Mouse (Mus musculus): ENCODE measurements around the gene Fmnl2. TPM values are rescaled to one million over a fixed set of nuclear protein-coding genes. Genes with fewer than 3 reads are reported as not detected.

Gene Fmnl2
- polyA plus RNA-seq, 1 experiment, result not detected

DNA sequence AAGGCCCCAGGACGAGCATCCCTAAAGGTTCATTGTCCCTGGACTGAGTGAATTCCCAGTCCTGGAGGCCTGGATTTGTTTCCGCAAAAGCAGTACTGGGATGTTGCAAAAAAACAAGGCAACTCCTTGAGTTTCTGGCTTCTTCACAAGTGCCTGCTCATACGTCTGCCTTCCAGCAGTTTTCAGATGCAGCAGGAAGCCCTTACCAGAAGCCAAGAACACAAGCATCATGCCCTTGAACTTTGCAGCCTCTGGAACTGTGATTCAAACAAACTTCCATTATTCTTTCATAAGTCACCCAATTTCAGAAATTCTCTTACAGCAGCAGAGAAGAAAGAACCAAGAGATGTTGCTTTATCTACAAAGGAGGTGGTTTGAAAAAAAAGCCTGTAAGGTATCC lies 21.9 kb upstream of the Fmnl2 start:
- H3K9me3 ChIP-seq (ENCODE audit: control insufficient read depth, low read length), result no peaks in the 10 kb centered on the region

DNA sequence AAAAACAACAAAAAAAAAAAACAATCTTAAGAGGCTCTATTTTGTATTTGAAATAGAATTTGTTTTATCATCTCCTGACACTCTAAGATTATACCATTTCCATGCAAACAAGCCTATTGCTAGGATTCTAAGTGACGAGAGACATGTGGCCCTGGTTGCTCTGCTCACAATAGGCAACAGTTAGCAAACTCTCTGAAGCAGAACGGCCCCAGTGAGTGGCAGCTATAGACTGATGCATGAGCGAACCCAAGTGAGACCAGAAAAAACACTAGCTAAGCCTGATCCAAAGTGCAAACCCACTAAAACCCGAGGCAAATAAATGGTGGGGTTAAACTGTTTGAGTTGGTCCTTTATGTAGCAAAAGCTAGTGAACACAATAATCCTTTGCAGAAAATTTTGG lies 18.6 kb upstream of the Fmnl2 start:
- TF ChIP-seq TAL1 (IDR thresholded peaks at IDR 0.05; ENCODE audit: low read length), result no peak
- no peak for TF ChIP-seq GATA1 (IDR thresholded peaks at IDR 0.05; ENCODE audit: low read length)
- no peak overlapping the region for H3K4me3 ChIP-seq (replicated peaks)
- H3K9me3 ChIP-seq (ENCODE audit: control insufficient read depth, low read length), result no peaks in the 10 kb centered on the region
- H3K36me3 ChIP-seq (ENCODE audit: control insufficient read depth), result no peaks in the 10 kb centered on the region
- no peaks in the 10 kb centered on the region for H3K27me3 ChIP-seq (ENCODE audit: control insufficient read depth)
- no peaks in the 10 kb centered on the region for H3K4me1 ChIP-seq (ENCODE audit: control insufficient read depth)

More for the DNA sequence above, 21.9 kb upstream of the Fmnl2 start:
- Histone ChIP-seq H3K36me3 (ENCODE audit: control insufficient read depth) (no peaks in the 10 kb centered on the region), H3K4me1 (ENCODE audit: control insufficient read depth) (no peaks in the 10 kb centered on the region), H3K27me3 (ENCODE audit: control insufficient read depth) (no peaks in the 10 kb centered on the region), H3K4me3 (replicated peaks) (no peak overlapping the region)
- TF ChIP-seq GATA1 (IDR thresholded peaks at IDR 0.05; ENCODE audit: low read length), result no peak
- TF ChIP-seq TAL1 (IDR thresholded peaks at IDR 0.05; ENCODE audit: low read length), result no peak

DNA sequence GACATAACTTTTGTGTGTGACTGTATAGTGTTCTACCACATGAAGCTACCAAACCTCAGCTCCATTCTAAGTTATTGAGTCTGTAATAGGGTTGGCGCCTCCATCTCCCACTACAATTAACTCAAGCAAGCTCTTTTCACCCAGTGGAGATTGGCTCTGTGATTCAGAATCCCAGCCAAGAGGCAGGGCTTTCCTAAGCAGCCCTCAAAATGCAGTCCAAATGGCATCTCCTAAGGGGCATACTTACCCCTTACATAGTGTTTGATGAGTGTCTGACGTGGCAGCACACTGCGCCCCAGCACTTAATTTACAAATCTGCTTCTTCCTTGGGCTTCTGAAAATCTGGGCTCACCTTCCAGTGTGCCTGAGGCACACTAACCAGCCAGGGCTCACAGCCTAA lies 17.8 kb upstream of the Fmnl2 start:
- no peak overlapping the region for H3K4me3 ChIP-seq (replicated peaks)
- H3K4me1 ChIP-seq (ENCODE audit: control insufficient read depth), result no peaks in the 10 kb centered on the region
- TF ChIP-seq TAL1 (IDR thresholded peaks at IDR 0.05; ENCODE audit: low read length) (no peak), GATA1 (IDR thresholded peaks at IDR 0.05; ENCODE audit: low read length) (no peak)
- H3K27me3 ChIP-seq (ENCODE audit: control insufficient read depth), result no peaks in the 10 kb centered on the region
- no peaks in the 10 kb centered on the region for H3K9me3 ChIP-seq (ENCODE audit: control insufficient read depth, low read length)
- H3K36me3 ChIP-seq (ENCODE audit: control insufficient read depth), result no peaks in the 10 kb centered on the region

DNA sequence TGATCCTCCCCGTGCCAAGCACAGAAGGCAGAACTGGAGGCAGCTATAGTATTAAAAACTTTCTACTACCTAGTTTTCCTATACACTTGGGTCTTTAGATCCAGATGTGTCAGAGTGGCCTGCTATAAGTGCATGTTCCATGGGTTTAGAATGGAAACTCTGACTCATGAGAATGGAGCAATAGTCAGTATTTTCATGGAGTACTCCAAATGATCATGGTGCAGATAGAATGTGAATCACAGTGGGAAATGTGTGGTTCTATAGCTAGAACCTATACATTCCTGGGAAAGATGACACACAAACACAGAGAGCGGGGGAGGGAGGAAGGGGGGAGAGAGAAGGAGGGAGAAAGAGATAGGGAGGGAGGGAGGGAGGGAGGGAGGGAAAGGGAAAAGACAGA lies 13.8 kb upstream of the Fmnl2 start:
- TF ChIP-seq GATA1 (IDR thresholded peaks at IDR 0.05; ENCODE audit: low read length), result no peak
- no peak for TF ChIP-seq TAL1 (IDR thresholded peaks at IDR 0.05; ENCODE audit: low read length)
- no peak overlapping the region for H3K4me3 ChIP-seq (replicated peaks)
- H3K9me3 ChIP-seq (ENCODE audit: control insufficient read depth, low read length), result no peaks in the 10 kb centered on the region
- H3K36me3 ChIP-seq (ENCODE audit: control insufficient read depth), result no peaks in the 10 kb centered on the region
- peaks cover 2% of the 10 kb centered on the region; the same call in 1 of the 2 replicates for H3K27me3 ChIP-seq (ENCODE audit: control insufficient read depth)
- no peaks in the 10 kb centered on the region for H3K4me1 ChIP-seq (ENCODE audit: control insufficient read depth)

DNA sequence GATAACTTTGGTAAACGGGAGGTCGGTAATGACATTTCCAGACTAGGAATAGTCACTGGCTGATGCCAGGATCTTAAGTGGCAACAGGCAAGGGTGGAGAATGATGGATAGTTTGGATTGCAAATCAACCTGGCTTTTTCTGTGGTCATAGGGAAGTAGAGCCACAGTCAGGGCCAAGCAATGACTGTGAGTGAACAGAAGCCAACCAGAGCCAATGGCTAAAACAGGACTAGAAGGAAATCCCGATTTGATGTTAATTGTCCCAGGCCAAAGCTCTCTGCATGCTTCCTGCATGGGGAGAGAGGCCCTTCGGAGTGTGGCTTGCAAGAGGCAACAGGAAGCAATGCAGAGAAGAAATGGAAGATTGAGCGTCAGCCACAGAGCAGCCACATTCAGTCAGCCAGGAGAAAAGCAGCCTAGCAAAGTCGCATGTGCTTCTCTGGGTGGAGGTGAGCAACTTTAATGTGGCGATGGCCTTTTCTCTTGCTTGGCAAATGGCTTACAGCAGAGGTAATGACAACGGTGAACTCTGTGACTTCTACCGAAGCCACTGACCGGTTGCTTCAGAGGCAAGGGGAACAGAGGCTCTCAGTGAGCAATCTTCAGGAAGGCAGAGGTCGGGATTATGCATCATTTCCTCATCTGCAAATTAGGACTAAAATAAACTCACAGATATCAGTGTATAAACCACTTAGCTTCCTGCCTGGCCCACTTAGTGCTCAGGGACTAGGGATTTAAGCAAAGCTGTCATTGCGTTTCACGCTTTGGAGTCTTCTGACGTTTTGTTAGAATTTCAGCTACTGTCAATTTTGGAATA lies 12.5 kb upstream of the Fmnl2 start:
- Histone ChIP-seq H3K9me3 (ENCODE audit: control insufficient read depth, low read length) (no peaks in the 10 kb centered on the region), H3K36me3 (ENCODE audit: control insufficient read depth) (no peaks in the 10 kb centered on the region), H3K4me1 (ENCODE audit: control insufficient read depth) (no peaks in the 10 kb centered on the region), H3K4me3 (replicated peaks) (no peak overlapping the region), H3K27me3 (ENCODE audit: control insufficient read depth) (peaks cover 2% of the 10 kb centered on the region; the same call in 1 of the 2 replicates)
- no peak for TF ChIP-seq GATA1 (IDR thresholded peaks at IDR 0.05; ENCODE audit: low read length)
- TF ChIP-seq TAL1 (IDR thresholded peaks at IDR 0.05; ENCODE audit: low read length), result no peak

DNA sequence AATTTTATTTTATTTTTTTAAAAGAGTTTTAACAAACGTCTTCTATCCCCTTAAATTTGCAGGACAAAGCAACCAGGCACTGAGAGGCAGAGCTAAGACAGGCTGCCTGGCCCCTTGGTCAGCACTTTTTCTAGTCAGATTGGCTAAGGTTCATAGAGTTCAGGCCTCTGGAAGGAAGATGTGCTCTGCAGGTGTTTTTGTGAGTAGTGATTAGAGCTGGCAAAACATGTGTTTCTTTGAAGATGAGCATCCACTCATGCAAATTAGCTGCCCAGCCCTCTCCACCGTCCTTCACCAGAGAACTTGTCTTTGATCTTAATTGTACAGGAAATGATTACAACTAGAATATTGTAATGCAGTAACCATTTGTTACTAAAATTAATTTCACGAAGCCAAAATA lies 11.2 kb upstream of the Fmnl2 start:
- peaks cover 2% of the 10 kb centered on the region; the same call in 1 of the 2 replicates for H3K27me3 ChIP-seq (ENCODE audit: control insufficient read depth)

DNA sequence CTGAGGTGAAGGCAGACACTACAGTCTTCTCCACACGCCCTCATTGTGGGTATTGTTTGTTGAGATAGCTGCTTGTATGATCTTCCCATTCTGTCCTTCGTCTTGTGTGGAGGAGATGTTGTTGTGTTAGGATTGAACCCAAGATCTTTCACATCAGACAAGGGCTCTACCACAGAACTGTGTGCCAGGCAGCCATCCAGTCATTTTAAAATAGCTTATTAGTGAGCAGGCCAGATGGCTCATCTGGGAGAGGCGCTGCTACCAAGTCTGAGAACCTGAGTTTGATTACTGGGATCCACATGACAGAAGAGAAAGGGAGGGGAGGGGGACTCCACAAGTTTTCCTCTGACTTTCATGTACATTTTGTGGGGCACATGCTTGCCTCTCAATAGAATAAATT lies 8.6 kb upstream of the Fmnl2 start:
- H3K4me1 ChIP-seq (ENCODE audit: control insufficient read depth), result no peaks in the 10 kb centered on the region
- no peaks in the 10 kb centered on the region for H3K36me3 ChIP-seq (ENCODE audit: control insufficient read depth)
- no peak overlapping the region for H3K4me3 ChIP-seq (replicated peaks)
- H3K27me3 ChIP-seq (ENCODE audit: control insufficient read depth), result peaks cover 2% of the 10 kb centered on the region; the same call in 1 of the 2 replicates
- H3K9me3 ChIP-seq (ENCODE audit: control insufficient read depth, low read length), result no peaks in the 10 kb centered on the region
- TF ChIP-seq TAL1 (IDR thresholded peaks at IDR 0.05; ENCODE audit: low read length) (no peak), GATA1 (IDR thresholded peaks at IDR 0.05; ENCODE audit: low read length) (no peak)

More for the DNA sequence above, 11.2 kb upstream of the Fmnl2 start:
- Histone ChIP-seq H3K9me3 (ENCODE audit: control insufficient read depth, low read length) (no peaks in the 10 kb centered on the region), H3K36me3 (ENCODE audit: control insufficient read depth) (no peaks in the 10 kb centered on the region), H3K4me3 (replicated peaks) (no peak overlapping the region), H3K4me1 (ENCODE audit: control insufficient read depth) (no peaks in the 10 kb centered on the region)
- TF ChIP-seq TAL1 (IDR thresholded peaks at IDR 0.05; ENCODE audit: low read length) (no peak), GATA1 (IDR thresholded peaks at IDR 0.05; ENCODE audit: low read length) (no peak)

DNA sequence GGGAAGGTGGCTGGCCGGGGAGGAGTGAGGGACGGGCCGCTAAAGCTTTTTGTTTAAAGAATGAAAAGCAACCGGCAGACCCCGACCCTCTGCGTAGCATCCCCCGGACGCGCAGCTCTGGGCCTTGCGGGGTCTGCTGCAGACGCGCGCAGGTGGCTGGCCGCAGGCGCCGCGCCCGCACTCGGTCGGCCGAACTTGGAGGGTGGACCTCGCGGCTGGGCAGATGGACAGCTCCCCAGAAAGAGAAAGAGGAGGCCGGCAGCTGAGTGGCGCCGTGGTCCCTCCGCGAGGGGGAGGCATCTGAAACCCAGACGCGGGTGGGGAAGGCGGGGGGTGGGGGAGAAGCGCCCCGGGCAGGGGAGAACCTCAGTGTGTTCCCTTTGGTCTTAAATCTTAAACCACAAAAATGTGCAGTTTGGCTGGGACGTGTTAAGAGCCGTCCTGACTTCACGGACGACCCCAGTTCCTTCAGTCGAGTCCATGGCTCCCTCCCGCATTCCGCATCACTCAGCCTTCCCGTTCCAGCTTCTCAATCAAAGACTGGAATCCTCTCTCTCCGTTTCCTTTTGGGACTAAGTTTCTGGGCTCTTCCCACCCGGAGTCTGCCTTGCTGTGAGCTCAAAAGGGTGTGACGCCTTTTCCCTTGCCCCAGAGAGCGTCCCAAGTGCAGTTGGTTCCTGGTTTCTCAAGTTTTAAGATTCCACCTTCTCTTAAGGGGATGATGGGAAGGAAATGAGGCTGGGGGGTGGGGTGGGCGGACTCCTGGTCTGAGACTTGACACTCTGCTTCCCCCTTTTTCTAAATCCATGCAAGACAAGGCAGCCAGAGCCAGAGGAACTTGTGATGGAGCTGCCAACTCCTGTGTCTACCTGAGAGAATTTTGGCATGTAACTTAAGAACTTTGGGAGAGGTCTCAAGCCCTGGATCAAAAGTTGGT lies 1.1 kb downstream of the Fmnl2 start:
- H3K36me3 ChIP-seq (ENCODE audit: control insufficient read depth), result no peaks in the 10 kb centered on the region
- no peak for TF ChIP-seq GATA1 (IDR thresholded peaks at IDR 0.05; ENCODE audit: low read length)
- no peak for TF ChIP-seq TAL1 (IDR thresholded peaks at IDR 0.05; ENCODE audit: low read length)
- H3K4me3 ChIP-seq (replicated peaks), result peak overlapping the region; percentile 53
- no peaks in the 10 kb centered on the region for H3K9me3 ChIP-seq (ENCODE audit: control insufficient read depth, low read length)
- H3K4me1 ChIP-seq (ENCODE audit: control insufficient read depth), result no peaks in the 10 kb centered on the region
- H3K27me3 ChIP-seq (ENCODE audit: control insufficient read depth), result peaks cover 41% of the 10 kb centered on the region

DNA sequence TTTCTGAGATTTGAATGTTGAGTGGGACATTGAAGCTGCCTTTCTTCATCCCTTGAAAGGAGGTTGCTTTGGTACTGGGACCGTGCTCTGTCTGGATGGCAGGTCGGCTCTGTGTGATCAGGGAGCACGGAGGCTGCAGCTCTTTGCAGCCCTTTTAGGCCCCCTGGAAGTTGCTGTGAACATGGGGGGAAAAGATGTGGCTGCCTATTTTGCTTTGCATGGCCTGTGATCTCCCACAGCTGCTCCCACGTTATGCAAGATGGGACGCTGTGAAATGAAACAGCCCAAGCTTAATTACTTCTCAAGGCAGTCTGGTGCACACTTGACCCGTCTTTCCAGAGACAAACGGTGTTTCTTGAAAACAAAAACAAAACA lies 1.8 kb downstream of the Fmnl2 start:
- Histone ChIP-seq H3K9me3 (ENCODE audit: control insufficient read depth, low read length) (no peaks in the 10 kb centered on the region), H3K4me3 (replicated peaks) (no peak overlapping the region), H3K4me1 (ENCODE audit: control insufficient read depth) (no peaks in the 10 kb centered on the region), H3K36me3 (ENCODE audit: control insufficient read depth) (no peaks in the 10 kb centered on the region), H3K27me3 (ENCODE audit: control insufficient read depth) (peaks cover 41% of the 10 kb centered on the region)
- TF ChIP-seq GATA1 (IDR thresholded peaks at IDR 0.05; ENCODE audit: low read length) (no peak), TAL1 (IDR thresholded peaks at IDR 0.05; ENCODE audit: low read length) (no peak)
